Mouse (Mus musculus) liver, embryonic 16.5 days (tissue): Measurements from ENCODE around the gene Rad9b. TPM values are rescaled to one million over a fixed set of nuclear protein-coding genes. Genes with fewer than 3 reads are reported as not detected.

Source experiments
- polyA plus RNA-seq: library from polyadenylated mRNA; unstranded; fragments of >200 nt; fragmentation: Nextera tagmentation; extraction: Ambion mirVana; gene quantifications from 2 replicates; pipeline ENCODE4 v1.2.1, GENCODE M21; 2015

Gene Rad9b
- polyA plus RNA-seq, 1 experiment from 2014 or later, result 2.5 TPM

Other genes with a start within 250 kb of the Rad9b start
- gene Ccdc63, start 213.4 kb downstream of the Rad9b start, polyA plus RNA-seq, result not detected in 2 replicates
- gene Ppp1cc, start 196.0 kb downstream of the Rad9b start, polyA plus RNA-seq, result 109 and 114 TPM in 2 replicates
- gene Hvcn1, start 147.4 kb downstream of the Rad9b start, polyA plus RNA-seq, result 4.9 and 6.0 TPM in 2 replicates
- gene Tctn1, start 89.8 kb downstream of the Rad9b start, polyA plus RNA-seq, result 0.74 and 0.78 TPM in 2 replicates
- 3.4 and 4.1 TPM in 2 replicates for gene Pptc7, start 69.9 kb downstream of the Rad9b start, polyA plus RNA-seq
- 95.1 and 104 TPM in 2 replicates for gene Vps29, start 136 bp upstream of the Rad9b start, polyA plus RNA-seq
- 46.8 and 52.8 TPM in 2 replicates for gene Gpn3, start 17.6 kb upstream of the Rad9b start, polyA plus RNA-seq
- gene Fam216a, start 18.1 kb upstream of the Rad9b start, polyA plus RNA-seq, result 13.7 and 14.1 TPM in 2 replicates
- 85.4 and 105 TPM in 2 replicates for gene Arpc3, start 37.6 kb upstream of the Rad9b start, polyA plus RNA-seq
- 14.7 and 14.9 TPM in 2 replicates for gene Anapc7, start 67.5 kb upstream of the Rad9b start, polyA plus RNA-seq
- 10.0 and 11.3 TPM in 2 replicates for gene Atp2a2, start 148.0 kb upstream of the Rad9b start, polyA plus RNA-seq